Mouse (Mus musculus): ENCODE results near the gene Olfr1158.
"Not testable (repeated sequence)": the region's sequence is repeated elsewhere in the genome, so short reads cannot be mapped to it uniquely, and the experiment has no call there.

Gene Olfr1158

GRCm38 (mm10) chr2:87989813-87990212, at the start of gene Olfr1158:
Gene Olfr1158, plus strand, starts transcription at chr2:87990113.
- DNase-seq (ENCODE audit: extremely low read depth, low read depth), result no peak

GRCm38 (mm10) chr2:87945037-87945436, 44.9 kb upstream of the Olfr1158 start, which contains the start of gene Olfr1155:
Gene Olfr1155, minus strand, starts transcription at chr2:87945137.
- no peak for DNase-seq (ENCODE audit: extremely low read depth, low read depth)

GRCm38 (mm10) chr2:87953000-87953399, 36.9 kb upstream of the Olfr1158 start, which contains the start of gene Olfr1156:
Gene Olfr1156, minus strand, starts transcription at chr2:87953100.
- DNase-seq (ENCODE audit: extremely low read depth, low read depth), result no peak

- no peak for DNase-seq (ENCODE audit: extremely low read depth, low read depth)
Observed at GRCm38 (mm10) chr2:87968199-87968598, 21.7 kb upstream of the Olfr1158 start, which contains the start of gene Olfr1157. Gene Olfr1157, minus strand, starts transcription at chr2:87968299.

GRCm38 (mm10) chr2:87974563-87974962, 15.3 kb upstream of the Olfr1158 start, which contains the start of gene Olfr74:
Gene Olfr74, minus strand, starts transcription at chr2:87974663.
- DNase-seq (ENCODE audit: extremely low read depth, low read depth), result no peak

GRCm38 (mm10) chr2:88007515-88008318, 17.8 kb downstream of the Olfr1158 start, which contains the start of gene Olfr1160:
Gene Olfr1160, minus strand, starts transcription at chr2:88008268.
- DNase-seq (ENCODE audit: extremely low read depth, low read depth), result no peak

- not testable (repeated sequence) for DNase-seq (ENCODE audit: extremely low read depth, low read depth)
Observed at GRCm38 (mm10) chr2:88022474-88022873, 32.6 kb downstream of the Olfr1158 start, which contains the start of gene Olfr1161. Gene Olfr1161, plus strand, starts transcription at chr2:88022774.

GRCm38 (mm10) chr2:88037599-88037998, 47.7 kb downstream of the Olfr1158 start, which contains the start of gene Olfr73:
Gene Olfr73, minus strand, starts transcription at chr2:88037699.
- DNase-seq (ENCODE audit: extremely low read depth, low read depth), result no peak

All from MEL-GATA-1-ER (cell line).